ENCODE assay signal across 13 mouse cellular contexts in the genomic region with DNA sequence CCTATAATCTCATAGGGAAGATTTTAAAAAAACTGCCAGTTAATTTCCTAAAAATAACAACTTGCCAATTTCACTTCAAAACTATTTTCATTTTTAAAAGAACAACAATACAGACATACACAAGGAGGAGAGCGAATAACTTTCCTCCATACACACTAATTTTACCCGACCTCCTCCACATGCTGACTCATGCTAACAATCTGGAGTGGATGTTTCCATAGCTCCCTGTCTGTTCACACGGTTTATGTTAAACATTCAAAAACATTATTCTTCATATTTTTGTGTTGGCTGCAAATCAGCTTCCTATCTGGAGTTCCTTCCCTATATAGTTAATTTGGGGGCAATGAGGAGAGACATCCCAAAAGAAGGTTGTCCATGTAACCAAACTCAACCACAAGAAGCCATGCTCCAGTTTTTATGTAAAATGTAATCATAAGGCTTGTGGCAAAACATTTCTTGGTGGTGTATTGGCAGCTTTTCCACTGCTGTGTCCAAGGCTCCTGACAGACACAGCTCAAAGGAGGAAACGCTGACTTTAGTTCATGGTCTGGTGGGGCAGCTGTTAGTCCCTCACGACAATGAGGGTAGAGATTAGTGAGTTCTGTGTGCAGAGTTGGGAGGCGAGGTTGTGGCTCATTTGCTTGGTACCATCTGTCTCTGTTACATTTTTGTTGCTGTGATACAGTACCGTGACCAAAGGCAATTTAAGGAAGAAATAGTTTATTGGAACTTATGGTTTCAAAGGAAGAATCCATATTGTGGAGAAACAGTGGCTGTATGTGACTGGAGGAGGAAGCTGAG.
A peak's percentile ranks its signal among the peaks of the same experiment; 100 is the strongest.
DNase-seq lines count a peak whose midpoint lies in the region; ATAC-seq and TF ChIP-seq lines count a peak whose summit lies in the region.
"Had no signal": no experiment of that assay in that cellular context is flagged by ENCODE, and none has a peak within 500 bp of the region (broad histone marks: within the 10 kb centered on the region; RNA-seq: fewer than 3 reads in every experiment).

No protein-coding gene starts in this region.

- peak; percentile 56 to 72 for DNase-seq in left cerebral cortex, adult 18-20 months (ENCODE audit: low spot score in 2 of 2)
- no peak for DNase-seq in midbrain, postnatal 0 days (ENCODE audit: low spot score)
- DNase-seq in adrenal gland, postnatal 36 days: no peak
- no peak for DNase-seq in T-cell, adult 2 months (ENCODE audit: low spot score)
- DNase-seq: cerebellum, adult 8-10 months; liver, postnatal 0 days; thymus, postnatal 25 days had no signal

- H3K27me3 ChIP-seq in hindbrain, embryonic 13.5 days: no peaks in the 10 kb centered on the region
- no peaks in the 10 kb centered on the region for H3K27me3 ChIP-seq in hindbrain, embryonic 16.5 days (replicated peaks; ENCODE audit: control insufficient read depth, insufficient read depth, low read length)
- H3K27me3 ChIP-seq in hindbrain, embryonic 15.5 days: no peaks in the 10 kb centered on the region
- H3K27me3 ChIP-seq in midbrain, postnatal 0 days (ENCODE audit: insufficient read depth, low read length): no peaks in the 10 kb centered on the region
- H3K27me3 ChIP-seq: embryonic facial prominence, embryonic 12.5 days; megakaryocyte, embryonic 14.5 days had no signal

- no peak overlapping the region for H3K9ac ChIP-seq in hindbrain, embryonic 13.5 days
- no peak overlapping the region for H3K9ac ChIP-seq in hindbrain, embryonic 16.5 days (ENCODE audit: low read depth, low read length)
- no peak overlapping the region for H3K9ac ChIP-seq in hindbrain, embryonic 15.5 days
- H3K9ac ChIP-seq in midbrain, postnatal 0 days (replicated peaks; ENCODE audit: low read length, poor library complexity, severe bottlenecking): no peak overlapping the region
- H3K9ac ChIP-seq: embryonic facial prominence, embryonic 12.5 days; liver, postnatal 0 days had no signal

- TF ChIP-seq CTCF in midbrain, postnatal 0 days (IDR thresholded peaks at IDR 0.05): no peak

- no peak overlapping the region for H3K4me3 ChIP-seq in hindbrain, embryonic 13.5 days
- H3K4me3 ChIP-seq in hindbrain, embryonic 16.5 days (ENCODE audit: low read length): no peak overlapping the region
- H3K4me3 ChIP-seq in hindbrain, embryonic 15.5 days: no peak overlapping the region
- no peak overlapping the region for H3K4me3 ChIP-seq in midbrain, postnatal 0 days (ENCODE audit: low read depth, low read length)
- H3K4me3 ChIP-seq: embryonic facial prominence, embryonic 12.5 days; limb, embryonic 10.5 days; megakaryocyte, embryonic 14.5 days had no signal

- H3K4me1 ChIP-seq in hindbrain, embryonic 13.5 days (replicated peaks): peaks cover 24% of the 10 kb centered on the region
- H3K4me1 ChIP-seq in hindbrain, embryonic 16.5 days (ENCODE audit: control insufficient read depth, insufficient read depth, low read depth, low read length): peaks cover 11% of the 10 kb centered on the region
- H3K4me1 ChIP-seq in hindbrain, embryonic 15.5 days (replicated peaks): peaks cover 18% of the 10 kb centered on the region
- H3K4me1 ChIP-seq in midbrain, postnatal 0 days (ENCODE audit: insufficient read depth, low read length): peaks cover 4% of the 10 kb centered on the region; the same call in 1 of the 2 replicates
- H3K4me1 ChIP-seq: megakaryocyte, embryonic 14.5 days had no signal

- H3K27ac ChIP-seq in hindbrain, embryonic 13.5 days: peak overlapping the region; percentile 74
- H3K27ac ChIP-seq in hindbrain, embryonic 16.5 days (ENCODE audit: low read depth, low read length): no peak overlapping the region
- no peak overlapping the region; the same call in 1 of the 2 replicates for H3K27ac ChIP-seq in hindbrain, embryonic 15.5 days (replicated peaks)
- H3K27ac ChIP-seq in midbrain, postnatal 0 days (ENCODE audit: low read depth, low read length): no peak overlapping the region; the same call in 1 of the 2 replicates
- H3K27ac ChIP-seq: embryonic facial prominence, embryonic 12.5 days; limb, embryonic 10.5 days had no signal

- 0 out of 2 replicates have a peak overlapping the region, but pooled peaks have one; percentile 15 for H3K4me2 ChIP-seq in hindbrain, embryonic 13.5 days
- no peak overlapping the region for H3K4me2 ChIP-seq in hindbrain, embryonic 16.5 days (ENCODE audit: low read length)
- peak overlapping the region; percentile 14; the same call in 1 of the 2 replicates for H3K4me2 ChIP-seq in hindbrain, embryonic 15.5 days
- 0 out of 2 replicates have a peak overlapping the region, but pooled peaks have one; percentile 22 for H3K4me2 ChIP-seq in midbrain, postnatal 0 days (ENCODE audit: low read depth, low read length, poor library complexity, severe bottlenecking)
- H3K4me2 ChIP-seq: embryonic facial prominence, embryonic 12.5 days had no signal

- H3K9me3 ChIP-seq in hindbrain, embryonic 13.5 days: no peaks in the 10 kb centered on the region
- H3K9me3 ChIP-seq in hindbrain, embryonic 16.5 days (ENCODE audit: control insufficient read depth, low read length): no peaks in the 10 kb centered on the region
- H3K9me3 ChIP-seq in hindbrain, embryonic 15.5 days: no peaks in the 10 kb centered on the region
- H3K9me3 ChIP-seq in midbrain, postnatal 0 days (ENCODE audit: low read length): no peaks in the 10 kb centered on the region
- H3K9me3 ChIP-seq: embryonic facial prominence, embryonic 12.5 days; limb, embryonic 10.5 days; megakaryocyte, embryonic 14.5 days had no signal

- H3K36me3 ChIP-seq in hindbrain, embryonic 13.5 days: no peaks in the 10 kb centered on the region
- H3K36me3 ChIP-seq in hindbrain, embryonic 16.5 days (ENCODE audit: control insufficient read depth, insufficient read depth, low read length): no peaks in the 10 kb centered on the region
- H3K36me3 ChIP-seq in hindbrain, embryonic 15.5 days: no peaks in the 10 kb centered on the region
- H3K36me3 ChIP-seq in midbrain, postnatal 0 days (ENCODE audit: insufficient read depth, low read length): no peaks in the 10 kb centered on the region
- H3K36me3 ChIP-seq: embryonic facial prominence, embryonic 12.5 days; limb, embryonic 10.5 days had no signal

- no peak for ATAC-seq in hindbrain, embryonic 13.5 days (ENCODE audit: low FRiP score)
- ATAC-seq in hindbrain, embryonic 16.5 days: no peak
- ATAC-seq in hindbrain, embryonic 15.5 days (ENCODE audit: low FRiP score, low read depth): no peak
- ATAC-seq in midbrain, postnatal 0 days (ENCODE audit: low FRiP score): no peak
- ATAC-seq: liver, postnatal 0 days had no signal

- WGBS in hindbrain, embryonic 13.5 days: 70% methylated on average over 7 of the region's 7 CpGs
- 64% methylated on average over 7 of the region's 7 CpGs for WGBS in hindbrain, embryonic 16.5 days
- 59% methylated on average over 7 of the region's 7 CpGs for WGBS in hindbrain, embryonic 15.5 days
- WGBS in midbrain, postnatal 0 days: 58% methylated on average over 7 of the region's 7 CpGs

Comparison
In these comparisons a context has a peak if more than half of its experiments do, and no peak if none do; other contexts are left out.
1. DNase-seq: peak in left cerebral cortex, adult 18-20 months (2 of 2); none in midbrain, postnatal 0 days (single experiment), adrenal gland, postnatal 36 days (0 of 2) and T-cell, adult 2 months (single experiment).